Mouse (Mus musculus): Measurements from ENCODE around the gene Chst4. TPM values are rescaled to one million over a fixed set of nuclear protein-coding genes. Genes with fewer than 3 reads are reported as not detected.

Gene Chst4
- total RNA-seq (2023): not detected in 4 replicates

GRCm38 (mm10) chr8:110039659-110040058 lies at the start of gene Chst4:
Chst4 (minus strand) TSS chr8:110039740.

DNA sequence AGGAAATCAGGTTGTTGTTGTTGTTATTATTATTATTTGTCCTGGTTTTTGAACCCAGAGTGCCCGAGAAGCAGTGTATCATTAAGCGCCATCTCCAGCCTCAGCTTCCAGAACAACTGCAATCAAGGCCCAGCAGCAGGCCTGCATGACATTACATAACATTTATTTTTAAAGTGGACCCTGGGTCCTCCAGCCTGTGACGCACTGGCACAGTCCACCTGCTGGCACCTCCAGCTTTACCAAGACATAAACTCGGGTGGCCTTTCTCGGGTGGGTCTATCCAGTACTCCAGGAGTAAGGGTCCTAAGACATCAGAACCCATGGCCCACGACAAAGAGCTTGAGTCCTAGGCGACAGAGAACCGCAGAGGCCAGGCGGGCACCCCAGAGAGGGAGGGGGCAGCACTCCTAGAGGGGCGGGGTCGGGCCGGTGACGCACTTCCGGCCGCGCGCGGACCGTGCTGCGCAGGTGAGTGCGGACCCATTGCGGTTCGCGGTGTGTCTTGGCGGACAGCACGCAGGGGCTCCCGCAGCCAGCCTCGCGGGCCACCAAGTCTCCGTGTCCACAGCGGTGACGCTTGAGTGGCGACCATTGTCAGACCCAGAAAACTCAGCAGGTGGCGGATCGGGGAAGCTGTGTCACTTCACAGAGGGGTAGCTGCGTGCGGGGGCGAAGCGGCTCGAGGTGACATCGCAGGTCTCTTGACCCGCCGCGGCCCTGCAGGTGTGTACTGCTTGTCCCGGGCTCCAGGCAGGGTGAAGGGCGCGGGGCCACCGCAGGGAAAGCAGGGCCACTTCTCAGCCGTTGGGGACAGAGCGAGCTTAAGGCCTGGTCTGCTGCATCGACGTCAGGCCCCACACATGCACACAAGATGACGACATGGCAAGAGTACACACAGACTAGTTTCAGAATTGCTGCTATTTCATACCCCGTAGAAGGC lies 40.0 kb upstream of the Chst4 start, which contains the start of gene Zfp612:
Gene Zfp612, plus strand, starts transcription at position 465 of the 940 bp plus-strand sequence.

GRCm38 (mm10) chr8:109990224-109990623 lies 49.3 kb downstream of the Chst4 start, which contains the start of gene Tat:
Tat (plus strand) TSS chr8:109990437.

Other genes starting within 250 kb of the Chst4 start
- gene Phlpp2, start 171.2 kb downstream of the Chst4 start, total RNA-seq (2023): 19.7 to 22.4 TPM (median 21.3 TPM) in 4 replicates
- gene Marveld3, start 77.5 kb downstream of the Chst4 start, total RNA-seq (2023): not detected in 4 replicates
- gene Tat, start 49.3 kb downstream of the Chst4 start, total RNA-seq (2023): not detected in 4 replicates
- 5.2 to 7.2 TPM (median 6.8 TPM) in 4 replicates for gene Zfp612, start 40.0 kb upstream of the Chst4 start, total RNA-seq (2023)
- not detected in 4 replicates for gene Gm21964, start 61.5 kb upstream of the Chst4 start, total RNA-seq (2023)
- gene Gm17720, start 63.0 kb upstream of the Chst4 start, total RNA-seq (2023): not detected in 4 replicates
- gene Calb2, start 128.5 kb upstream of the Chst4 start, total RNA-seq (2023): not detected in 4 replicates
- gene Cmtr2, start 175.9 kb upstream of the Chst4 start, total RNA-seq (2023): 14.2 to 17.7 TPM (median 16.1 TPM) in 4 replicates
- gene Hydin, start 227.2 kb upstream of the Chst4 start, total RNA-seq (2023): not detected in 4 replicates